Mouse (Mus musculus): Measurements from ENCODE around the gene Msi2.

The Msi2 gene

DNA sequence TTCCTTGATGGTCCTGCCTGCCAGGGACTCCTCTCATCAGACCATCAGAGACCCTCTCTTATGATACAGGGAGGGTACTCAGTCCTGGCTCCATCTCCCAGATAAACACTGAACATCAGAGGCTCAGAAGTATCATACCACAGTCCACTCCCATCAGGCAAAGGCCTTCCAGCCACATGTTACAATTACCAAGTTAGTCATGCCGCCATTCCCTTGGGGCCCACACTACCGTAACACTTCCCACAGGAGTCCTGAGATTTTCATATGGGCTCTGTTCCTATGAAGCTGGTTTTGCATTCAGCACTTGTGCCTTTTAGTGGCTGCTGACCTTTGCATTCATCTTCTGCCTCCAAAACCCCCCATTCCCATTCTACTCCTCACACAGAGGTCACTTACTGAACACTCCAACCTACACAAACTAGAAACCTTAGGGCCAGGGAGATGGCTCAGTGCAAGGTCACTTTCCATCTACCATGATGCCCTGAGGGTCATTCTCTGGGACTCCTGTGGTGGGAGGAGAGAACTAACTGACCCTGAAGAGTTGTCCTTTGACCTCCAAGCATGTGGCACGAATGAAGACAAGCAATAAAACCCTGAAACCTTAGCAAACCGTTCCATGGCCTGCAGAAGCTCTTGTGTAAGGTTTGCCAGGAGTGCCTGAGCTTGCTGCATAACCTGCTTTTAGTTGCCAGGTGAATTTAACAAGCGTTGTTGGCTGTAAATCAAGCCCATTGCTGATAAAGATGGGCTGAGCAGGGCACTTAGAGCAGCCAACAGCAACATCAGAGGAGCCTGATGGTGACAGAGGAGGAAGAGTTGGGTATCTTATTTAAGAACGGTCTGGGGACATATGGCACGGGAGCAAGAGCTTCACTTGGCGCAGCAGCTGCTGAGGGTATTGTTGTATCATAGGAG, 323.0 kb downstream of the Msi2 start:
- DNase-seq = no peak

DNA sequence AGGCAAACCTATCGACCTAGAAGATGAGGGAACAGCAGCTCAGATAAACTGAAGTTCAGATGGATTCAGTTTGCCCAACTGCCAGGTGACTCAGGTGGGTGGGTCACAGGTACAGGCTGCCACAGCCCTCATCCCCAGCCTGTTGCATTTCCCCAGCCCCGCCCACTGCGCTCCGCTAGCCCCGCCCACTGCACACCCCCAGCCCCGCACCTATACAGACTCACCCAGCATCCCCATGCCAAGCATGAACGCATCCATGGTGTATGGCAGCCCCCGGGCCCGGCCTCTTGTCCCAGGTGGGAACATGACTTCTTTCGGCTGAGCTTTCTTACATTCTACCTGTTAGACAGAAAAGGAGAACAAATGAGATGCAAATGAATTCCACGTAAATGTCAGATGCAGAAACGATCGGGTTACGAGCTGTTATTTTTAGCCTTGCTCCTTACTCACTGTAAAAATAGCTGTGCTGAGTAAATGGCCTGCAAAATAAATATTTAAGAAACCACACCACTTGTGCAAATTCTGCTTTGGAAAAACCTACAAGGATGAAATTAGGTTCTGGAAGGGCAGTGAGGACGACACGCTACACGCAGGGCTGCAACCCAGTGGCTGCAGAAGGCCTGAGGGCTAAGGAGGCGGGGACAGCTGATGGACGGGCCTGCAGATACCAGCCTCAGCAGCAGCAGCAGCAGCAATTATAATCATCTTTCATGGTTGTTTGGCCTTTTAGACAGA, 323.8 kb downstream of the Msi2 start:
- no peak for DNase-seq

DNA sequence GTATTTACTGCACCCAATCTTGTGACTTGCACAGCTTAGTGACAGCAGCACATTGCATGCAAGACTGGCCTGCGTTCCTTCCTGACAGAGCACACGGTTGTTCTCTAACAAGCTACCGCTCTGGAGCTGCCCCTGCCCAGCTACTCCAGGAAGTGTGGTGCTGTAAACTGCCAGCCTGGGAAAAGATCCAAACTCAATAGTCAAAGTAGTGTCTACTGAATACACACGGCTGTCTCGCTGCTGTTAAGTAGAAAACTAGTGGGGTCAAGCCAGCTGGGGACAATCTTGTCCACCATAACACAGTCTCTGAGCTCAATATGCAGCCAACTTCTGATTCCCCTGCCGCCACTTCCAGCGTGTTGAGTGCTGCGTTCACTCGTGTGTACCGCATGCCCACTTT, 325.6 kb downstream of the Msi2 start:
- no peak for DNase-seq

DNA sequence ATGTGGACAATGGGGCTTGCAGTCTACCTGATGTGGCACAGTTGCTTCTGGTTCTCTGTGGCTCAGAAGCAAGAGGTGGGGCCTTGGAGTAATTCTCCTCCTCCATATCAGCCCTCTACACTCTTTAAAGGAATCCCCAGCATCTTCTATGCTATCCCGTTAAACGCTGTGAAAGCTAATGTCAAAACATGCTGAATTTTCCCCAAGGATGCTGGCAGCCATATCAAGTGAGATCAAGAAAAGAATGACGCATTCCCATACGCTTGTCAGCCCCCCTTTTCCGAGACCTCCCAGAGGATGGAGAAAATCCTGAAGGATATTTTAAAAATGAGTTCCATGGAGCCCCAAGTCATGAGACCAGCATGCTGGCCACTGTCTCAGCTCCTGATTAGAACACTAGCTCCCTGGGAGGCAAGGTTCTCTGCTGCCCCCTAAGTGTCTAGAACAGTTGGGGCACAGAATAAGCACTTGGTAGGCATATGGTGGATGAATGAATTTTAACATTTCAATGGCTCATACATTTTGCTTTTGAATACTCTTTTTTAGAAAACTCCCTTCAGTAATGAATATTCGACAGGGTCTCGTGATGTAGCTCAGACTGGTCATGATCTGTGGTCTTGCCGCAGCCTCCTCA, 327.0 kb downstream of the Msi2 start:
- DNase-seq = no peak

DNA sequence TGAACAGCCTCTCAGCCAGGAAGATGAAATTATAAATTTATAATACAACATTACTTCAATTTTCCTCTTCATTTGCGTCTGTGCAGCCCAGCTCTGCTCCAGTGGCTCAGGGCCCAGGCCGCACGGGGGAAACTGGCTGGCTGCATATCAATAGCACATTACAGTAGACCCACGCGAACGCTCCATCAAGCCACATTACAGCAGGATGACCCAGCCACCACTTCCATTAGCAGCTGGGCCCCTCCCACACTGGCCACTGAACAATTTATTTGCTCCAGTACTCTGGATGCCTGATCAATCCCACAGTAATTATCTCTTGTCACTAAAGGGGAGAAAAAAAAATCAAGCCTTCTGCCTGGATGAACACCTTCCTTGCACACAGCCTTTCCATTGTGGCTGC, 328.8 kb downstream of the Msi2 start:
- DNase-seq = no peak

DNA sequence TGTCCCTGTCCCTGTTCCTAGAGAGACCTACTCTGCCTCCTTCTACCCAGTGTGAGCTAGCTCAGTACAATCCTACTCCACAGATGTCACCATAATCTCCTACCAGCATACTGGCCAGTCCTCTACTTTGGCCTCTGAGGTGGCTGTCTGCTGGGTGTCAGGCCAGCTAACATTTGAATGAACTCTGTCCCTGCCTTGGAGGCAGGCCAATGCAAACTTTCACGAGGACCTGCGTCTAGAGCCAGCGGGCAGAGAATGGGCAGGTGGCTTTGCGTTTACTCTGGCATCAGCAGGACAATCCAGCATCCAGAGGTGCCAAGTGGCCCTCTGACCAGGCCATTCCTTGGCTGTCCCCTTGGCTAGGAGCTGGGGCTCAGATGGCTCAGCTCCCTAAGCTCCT, 331.4 kb downstream of the Msi2 start:
- no peak for DNase-seq

DNA sequence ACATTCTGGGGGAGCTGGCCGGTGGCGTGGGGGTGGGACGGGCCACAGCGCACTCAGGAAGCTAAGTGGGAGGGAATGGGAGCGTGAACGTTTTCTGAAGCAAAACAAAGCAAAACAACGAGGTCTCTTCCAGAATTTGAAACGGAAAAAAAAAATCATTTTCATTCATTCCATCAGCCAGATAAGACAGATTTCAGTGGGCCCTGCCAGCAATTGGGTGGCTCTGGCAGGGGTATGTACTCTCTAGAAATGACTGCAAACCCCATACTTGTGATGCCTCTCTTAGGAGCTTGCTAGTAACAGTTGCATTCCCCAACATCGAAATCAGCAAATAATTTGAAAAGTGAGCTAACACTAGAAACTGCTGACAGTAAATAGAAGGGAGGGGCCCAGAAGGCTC, 335.9 kb downstream of the Msi2 start:
- no peak for DNase-seq

DNA sequence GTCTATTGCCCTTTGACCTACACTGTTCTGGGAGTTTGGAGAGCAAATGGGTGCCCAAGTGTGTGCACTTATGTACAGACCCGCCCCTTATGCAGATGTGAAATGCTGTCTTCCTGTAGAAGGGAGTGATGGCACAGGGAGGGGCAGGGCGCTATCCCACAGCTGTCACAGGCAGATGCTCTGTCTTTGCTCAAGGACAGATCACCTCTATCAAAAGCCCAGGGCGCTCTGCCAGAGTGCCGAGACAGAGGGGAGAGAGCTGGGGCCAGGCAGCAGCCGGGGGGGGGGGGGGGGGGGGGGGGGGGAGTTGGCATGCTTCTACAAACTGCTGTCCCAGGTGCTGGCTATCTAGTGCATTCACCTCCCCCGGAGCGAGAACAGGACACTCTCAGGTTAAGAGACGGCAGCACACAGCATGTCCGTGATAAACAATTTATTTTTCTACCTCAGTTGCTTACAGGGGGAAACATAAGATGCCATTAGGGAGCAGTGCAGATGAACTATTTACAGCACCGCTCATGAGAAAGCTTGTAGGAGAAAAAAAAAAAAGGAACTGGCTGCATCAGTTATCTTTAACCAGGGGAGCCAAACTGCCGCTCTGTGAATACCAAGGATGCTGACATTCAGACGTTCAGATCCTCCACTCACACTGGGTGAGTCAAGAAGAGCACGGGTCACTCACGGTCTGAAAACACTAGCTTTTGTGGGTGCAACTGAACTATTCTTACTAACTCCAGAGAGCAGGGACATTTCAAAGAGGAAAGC, 337.0 kb downstream of the Msi2 start:
- DNase-seq = no peak

DNA sequence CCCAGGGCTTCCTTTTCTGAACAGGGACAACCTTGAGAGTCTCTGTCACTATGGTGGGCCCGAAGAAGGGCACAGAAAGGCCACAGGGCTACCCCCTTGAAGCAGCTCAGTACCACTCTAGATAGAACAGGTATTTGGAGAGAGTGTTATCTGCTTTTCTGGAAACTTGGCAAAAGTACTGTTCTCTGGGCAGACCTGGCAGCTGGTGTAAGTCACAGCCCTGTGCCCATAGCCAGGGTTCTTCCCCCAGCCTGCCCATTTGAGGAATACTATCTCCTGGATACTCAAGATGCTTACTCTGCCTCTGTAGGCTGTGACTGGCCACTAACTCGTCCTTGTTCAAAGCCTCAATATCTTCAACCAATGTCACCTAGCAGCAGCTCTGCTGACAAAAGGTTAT, 338.7 kb downstream of the Msi2 start:
- no peak for DNase-seq

DNA sequence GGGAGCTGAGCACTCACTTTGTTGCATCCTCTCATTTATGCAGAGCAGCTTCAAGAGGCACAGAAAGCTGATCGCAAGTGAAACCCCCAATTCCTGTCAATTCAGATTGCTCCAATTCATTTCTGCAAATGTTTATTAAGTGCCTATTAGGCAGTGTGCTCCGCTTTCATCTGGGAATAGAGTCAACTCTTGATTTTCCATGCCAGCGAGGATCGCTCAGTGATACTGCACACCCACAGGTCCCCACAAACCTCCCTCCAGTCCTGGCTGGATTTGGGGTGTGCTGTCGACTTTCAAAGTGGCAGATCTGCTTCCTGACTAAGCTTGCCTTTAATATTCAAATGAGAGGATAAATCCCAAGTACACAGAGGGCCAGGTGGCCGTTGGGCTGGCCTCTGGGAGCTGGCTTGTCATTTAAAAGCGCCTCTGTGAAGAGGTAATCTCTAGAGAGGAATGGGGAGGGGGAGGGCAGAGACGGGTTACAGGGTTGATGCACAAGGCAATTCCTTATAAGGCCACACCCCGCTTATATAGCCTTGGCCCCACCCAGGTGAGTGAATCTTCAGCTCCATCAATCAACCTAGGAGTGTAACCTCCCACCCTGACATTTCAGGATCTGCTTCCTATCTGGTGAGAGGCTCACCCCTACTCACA, 339.5 kb downstream of the Msi2 start:
- DNase-seq = no peak

DNA sequence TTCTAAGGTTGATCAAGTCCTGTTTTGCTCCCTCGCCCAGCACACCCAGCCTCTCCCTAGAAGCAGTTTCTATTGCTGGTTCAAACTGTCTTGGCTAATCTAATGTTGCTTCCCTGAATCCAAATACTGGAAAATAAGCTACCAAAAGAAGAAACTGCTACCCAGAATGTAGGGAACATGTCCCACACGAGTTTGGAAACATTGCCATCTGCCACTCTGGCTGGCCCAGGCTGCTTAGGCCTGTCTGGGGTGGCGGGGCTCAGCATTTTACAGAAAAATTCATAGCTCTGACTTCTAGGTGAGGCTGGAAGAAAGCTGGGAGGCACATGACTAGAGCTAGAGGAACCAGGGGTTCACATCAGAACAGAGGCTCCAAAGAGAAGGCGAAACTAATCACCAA, 345.7 kb downstream of the Msi2 start:
- no peak for DNase-seq

DNA sequence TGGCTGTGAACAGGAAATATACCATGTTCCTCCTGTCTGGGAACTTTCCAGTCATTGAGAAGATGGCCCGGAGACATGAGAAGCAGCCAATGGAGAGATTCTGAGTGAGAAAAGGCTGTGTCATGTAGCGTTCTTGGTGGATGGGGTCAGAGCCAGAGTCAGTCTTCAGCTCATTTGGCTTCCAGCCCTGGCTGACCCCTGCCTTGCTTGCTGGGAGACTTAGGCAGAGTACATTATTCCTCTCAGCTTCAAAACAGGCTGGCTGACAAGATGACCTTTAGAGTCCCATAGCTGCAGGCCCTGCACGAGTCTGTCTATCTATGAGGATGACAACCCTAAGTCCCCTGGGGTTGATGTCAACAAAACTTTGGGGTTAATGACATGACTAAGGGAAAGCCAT, 348.4 kb downstream of the Msi2 start:
- DNase-seq = peak in 1 of 2 experiments; percentile 35

DNA sequence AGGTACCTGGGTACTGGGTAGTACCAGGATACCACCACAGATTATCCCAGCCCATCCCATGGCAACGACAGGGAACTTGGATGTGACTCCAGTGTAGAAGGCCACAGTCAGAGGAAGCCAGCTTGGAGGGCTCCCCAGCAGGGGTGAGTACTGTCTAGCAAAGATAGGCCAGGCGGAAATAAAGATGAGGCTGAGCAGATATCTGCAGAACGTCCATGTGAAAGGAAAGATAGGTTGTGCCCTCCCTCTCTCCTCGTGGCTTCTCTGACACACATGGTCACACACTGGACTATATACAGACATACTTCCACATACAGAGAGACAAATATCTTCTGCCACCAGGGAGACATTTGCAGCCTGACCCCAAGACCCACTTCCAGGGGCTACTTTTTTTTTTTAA, 350.8 kb downstream of the Msi2 start:
- no peak for DNase-seq

DNA sequence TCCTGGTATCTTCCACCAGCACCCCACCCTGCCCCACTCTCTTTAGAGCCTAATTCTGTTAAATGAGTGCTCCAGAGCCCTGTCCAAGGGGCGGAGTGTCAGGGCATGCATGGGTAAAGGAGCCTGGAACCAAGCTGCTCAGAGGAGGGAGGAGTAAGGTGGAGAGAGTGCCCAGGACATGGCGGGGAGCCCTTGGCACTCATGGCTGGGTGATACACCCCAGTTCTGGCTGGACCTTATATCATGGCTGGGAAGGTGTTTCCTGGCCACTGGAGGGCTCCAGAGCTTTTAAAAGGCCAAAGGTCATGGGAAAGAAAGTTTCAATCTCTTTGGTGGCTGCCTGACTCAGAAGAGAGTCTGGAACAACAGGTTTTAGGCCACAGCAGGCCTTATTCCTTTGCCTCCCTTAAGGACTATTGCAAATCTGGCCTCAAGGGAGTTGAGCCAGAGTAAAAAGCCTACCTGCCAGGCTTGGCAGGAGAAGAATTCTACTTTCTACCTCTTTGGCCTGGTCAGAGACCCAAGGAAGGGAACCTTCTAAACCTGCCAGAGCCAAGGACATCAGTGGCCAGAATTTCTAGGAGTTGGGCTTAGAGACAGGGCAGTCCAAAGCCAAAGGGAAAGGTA, 352.3 kb downstream of the Msi2 start:
- no peak for DNase-seq

DNA sequence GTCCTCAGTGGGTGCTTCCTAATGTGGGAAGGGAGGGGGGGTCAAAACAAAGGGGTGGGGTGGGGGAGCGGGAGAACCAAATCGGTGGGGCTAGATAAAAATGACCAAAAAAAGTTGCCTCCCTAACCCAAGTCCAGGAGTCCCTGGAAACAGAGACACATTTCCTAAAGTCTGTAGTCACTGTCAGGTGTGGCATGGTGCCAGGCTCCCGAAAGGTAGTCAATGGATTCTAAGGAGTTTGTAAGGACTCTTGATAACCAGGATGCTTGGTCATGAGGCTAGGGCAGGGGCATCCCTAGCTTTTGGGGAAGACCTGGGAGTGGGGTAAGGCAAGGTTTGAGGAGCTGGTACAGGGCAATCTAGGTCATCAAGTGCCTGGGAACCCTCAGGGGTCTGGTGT, 354.1 kb downstream of the Msi2 start:
- DNase-seq = peak in 1 of 2 experiments; percentile 46

DNA sequence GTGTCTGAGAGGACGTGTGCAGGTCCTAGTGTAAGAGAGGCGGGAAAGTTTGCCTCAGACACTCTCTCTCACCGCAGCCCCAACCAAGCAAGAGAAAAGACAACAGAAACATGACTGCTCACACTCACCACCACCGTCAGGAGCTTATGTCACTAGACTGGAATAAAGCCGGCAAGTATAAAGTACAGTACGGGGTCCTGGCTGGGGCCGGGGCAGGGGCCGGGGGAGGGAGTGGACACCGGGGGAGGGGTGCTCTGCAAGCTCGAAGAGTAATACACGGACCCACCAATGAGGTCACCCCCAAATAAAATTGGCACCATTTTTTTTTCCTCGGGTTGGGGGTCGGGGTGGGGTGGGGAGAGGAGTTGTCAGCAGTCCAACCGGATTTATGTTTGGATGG, 354.8 kb downstream of the Msi2 start:
- no peak for DNase-seq

DNA sequence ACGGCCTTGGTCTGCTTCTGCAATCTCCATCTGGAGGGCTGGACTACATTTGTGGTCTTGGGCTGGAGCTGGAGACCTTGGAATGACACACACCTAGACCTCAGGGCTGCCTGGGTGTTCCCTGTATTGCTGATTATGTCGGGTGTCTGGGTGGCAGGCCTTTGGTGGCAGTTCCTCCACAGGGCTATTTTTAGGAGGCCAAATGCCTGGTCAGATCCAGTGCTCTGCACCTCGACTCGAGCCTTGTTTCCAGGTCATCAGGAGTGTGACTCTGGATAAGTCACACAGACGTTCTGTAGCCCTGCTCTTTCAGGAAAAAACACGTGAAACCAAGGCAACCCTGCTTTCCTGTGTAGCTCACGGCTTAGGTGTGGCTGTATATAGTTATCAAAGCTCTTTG, 358.6 kb downstream of the Msi2 start:
- DNase-seq = no peak

DNA sequence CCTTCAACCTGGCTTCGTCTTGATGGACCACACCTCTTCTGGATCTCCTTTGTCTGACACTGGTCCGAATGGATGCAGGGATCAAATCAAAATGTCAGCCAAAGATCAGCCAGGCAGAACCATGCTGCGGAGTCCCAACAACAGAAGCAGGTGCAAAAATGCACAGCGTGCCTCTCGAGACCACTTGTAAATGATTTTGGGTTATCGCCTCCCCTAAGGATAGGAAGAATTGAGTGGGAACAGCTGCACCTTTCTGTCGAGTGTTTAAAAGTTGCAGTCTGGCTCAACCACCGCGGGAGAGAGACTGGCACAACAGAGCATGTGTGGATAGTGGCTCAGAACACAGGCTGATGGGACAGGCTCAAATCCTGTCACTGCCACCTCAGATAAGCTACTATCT, 361.0 kb downstream of the Msi2 start:
- no peak for DNase-seq

DNA sequence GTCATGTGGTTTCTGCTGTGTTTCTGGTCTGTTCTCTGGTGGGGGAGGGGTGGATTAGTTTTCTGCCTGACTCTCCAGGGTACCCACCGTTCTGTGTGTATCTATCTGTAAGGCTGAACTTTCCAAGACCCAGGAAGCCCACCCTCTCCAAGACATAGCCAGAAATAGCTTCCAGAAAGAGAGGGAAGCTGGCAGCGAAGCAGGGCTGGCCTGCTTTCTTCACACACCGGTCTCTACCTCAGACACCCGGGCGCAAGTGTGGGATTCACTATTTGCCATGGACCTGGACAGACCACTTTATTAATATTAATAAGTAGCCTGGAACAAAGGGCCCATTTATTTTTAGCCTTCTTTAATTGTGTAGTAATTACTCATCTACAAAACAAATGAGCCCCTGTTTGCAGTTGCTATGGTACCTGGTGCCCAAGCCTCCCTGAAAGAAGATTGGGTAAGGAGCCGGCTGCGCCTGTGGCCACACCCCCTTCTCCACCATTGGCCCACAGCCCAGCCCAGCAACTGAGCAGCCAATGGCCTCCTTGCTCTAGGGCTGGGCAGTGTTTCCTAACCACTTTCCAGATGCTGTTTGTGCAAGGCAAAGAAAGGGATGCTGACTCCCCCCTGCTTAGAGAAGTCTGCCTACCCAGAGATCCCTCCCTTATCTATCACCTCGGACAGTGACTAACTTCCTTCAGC, 361.6 kb downstream of the Msi2 start:
- DNase-seq = peak; percentile 77 to 87

DNA sequence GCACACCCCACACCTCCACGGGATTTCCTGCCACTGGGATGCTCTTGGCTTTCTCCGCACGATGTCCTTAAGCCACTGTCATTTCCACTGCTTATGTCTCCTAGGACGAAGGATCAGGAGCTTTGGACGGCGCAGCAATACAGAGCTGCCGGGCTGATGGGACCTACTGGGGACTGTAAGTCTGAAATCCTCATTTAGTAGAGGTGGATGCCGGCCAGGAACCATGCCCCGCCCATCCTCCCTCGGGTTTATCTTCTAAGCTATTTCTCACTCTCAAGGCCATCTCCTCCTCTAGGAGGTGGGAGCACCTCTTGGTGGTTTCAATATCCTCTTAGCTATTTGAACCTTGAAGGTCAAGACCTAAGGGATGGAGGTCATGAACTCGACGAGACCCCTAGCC, 362.3 kb downstream of the Msi2 start:
- DNase-seq = no peak

DNA sequence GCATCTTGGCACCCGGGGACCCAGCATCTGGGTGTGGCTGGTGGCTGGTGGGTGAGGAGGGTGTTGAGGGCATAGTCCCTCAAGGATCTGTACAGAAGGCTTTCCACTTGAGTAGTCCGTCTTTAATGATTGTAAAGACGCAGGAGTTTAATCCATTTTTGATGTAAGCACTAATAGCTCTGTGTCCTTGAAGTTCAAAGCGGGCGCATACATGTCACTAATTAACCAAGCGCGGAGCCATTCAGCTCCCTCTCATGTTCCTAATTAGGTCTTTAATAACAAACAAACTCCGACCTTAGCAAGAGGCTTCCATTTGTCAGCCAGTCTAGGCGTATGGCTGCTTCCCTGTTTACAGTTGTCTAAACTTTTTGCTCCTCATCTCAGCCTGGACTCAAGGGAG, 363.5 kb downstream of the Msi2 start:
- DNase-seq = no peak

All from cerebellum, postnatal 14 days (tissue).